Mouse (Mus musculus) G1E (cell line): Measurements from ENCODE around the gene Safb2. TPM values are rescaled to one million over a fixed set of nuclear protein-coding genes. Genes with fewer than 3 reads are reported as not detected.
A peak's percentile ranks its signal among the peaks of the same experiment; 100 is the strongest.

Source experiments
- ATAC-seq: 2 replicates; pipeline ENCODE4 v1.8.0; 2016; ENCODE audit warnings: mild to moderate bottlenecking; ENCODE audit not compliant: insufficient number of reproducible peaks, poor library complexity, low FRiP score, severe bottlenecking; ENCODE audit errors: extremely low read depth
- DNase-seq: peaks from one replicate; pipeline ENCODE4 v3.0.0; 2012; ENCODE audit warnings: low spot score
- H3K27me3 ChIP-seq: 2 replicates; pipeline ENCODE4 v1.6.1; 2012; ENCODE audit warnings: mild to moderate bottlenecking, low read length, inconsistent platforms; ENCODE audit not compliant: insufficient read depth
- H3K36me3 ChIP-seq: replicated peaks from 2 replicates; pipeline ENCODE3; 2012; ENCODE audit warnings: mild to moderate bottlenecking, inconsistent platforms
- H3K4me1 ChIP-seq: 2 replicates; pipeline ENCODE4 v1.6.1; 2012; ENCODE audit warnings: low read depth, low read length, inconsistent platforms, mixed read lengths; ENCODE audit not compliant: insufficient read depth
- H3K4me3 ChIP-seq: 2 replicates; pipeline ENCODE4 v1.5.1; 2012; ENCODE audit warnings: low read depth, mild to moderate bottlenecking, inconsistent platforms, low read length, moderate library complexity, mixed read lengths
- H3K9me3 ChIP-seq: replicated peaks from 2 replicates; pipeline ENCODE4 v1.6.1; 2012; ENCODE audit warnings: inconsistent platforms
- CTCF ChIP-seq: IDR thresholded peaks from 2 replicates; pipeline ENCODE4 v1.5.1; 2012; ENCODE audit warnings: low read depth, low read length, inconsistent platforms, mixed read lengths
- GATA1 ChIP-seq: IDR thresholded peaks from 2 replicates; pipeline ENCODE4 v1.6.1; 2012; ENCODE audit warnings: borderline replicate concordance, low read length, inconsistent platforms, mixed read lengths
- GATA2 ChIP-seq: IDR thresholded peaks from 2 replicates; pipeline ENCODE4 v1.6.1; 2012; ENCODE audit warnings: low read depth, low read length, inconsistent platforms, borderline replicate concordance
- POLR2AphosphoS5 ChIP-seq: IDR thresholded peaks from 2 replicates; pipeline ENCODE4 v1.6.1; 2012; ENCODE audit warnings: low read depth, low read length, inconsistent platforms; ENCODE audit not compliant: insufficient replicate concordance
- TAL1 ChIP-seq: conservative IDR thresholded peaks from 2 replicates; pipeline ENCODE4 v1.6.1; 2012; ENCODE audit warnings: low read depth, low read length, inconsistent platforms, mixed read lengths
- polyA plus RNA-seq: library from polyadenylated mRNA; stranded (reverse); fragments of >175 nt; gene quantifications from 2 replicates; pipeline ENCODE4 v1.2.3, GENCODE M21; 2012
- total RNA-seq, 2 experiments: library from RNA; stranded (forward) in 1 of 2; stranded (reverse) in 1 of 2; fragments of 200-1000 nt in 1 of 2; fragments of >200 nt in 1 of 2; fragmentation: Nextera tagmentation in 1 of 2; gene quantifications; 2 replicates each; pipeline ENCODE4 v1.2.3; 2014 to 2017

Safb2 gene
- total and polyA plus RNA-seq, 3 experiments: 78.2 to 209 (median 194) TPM

DNA sequence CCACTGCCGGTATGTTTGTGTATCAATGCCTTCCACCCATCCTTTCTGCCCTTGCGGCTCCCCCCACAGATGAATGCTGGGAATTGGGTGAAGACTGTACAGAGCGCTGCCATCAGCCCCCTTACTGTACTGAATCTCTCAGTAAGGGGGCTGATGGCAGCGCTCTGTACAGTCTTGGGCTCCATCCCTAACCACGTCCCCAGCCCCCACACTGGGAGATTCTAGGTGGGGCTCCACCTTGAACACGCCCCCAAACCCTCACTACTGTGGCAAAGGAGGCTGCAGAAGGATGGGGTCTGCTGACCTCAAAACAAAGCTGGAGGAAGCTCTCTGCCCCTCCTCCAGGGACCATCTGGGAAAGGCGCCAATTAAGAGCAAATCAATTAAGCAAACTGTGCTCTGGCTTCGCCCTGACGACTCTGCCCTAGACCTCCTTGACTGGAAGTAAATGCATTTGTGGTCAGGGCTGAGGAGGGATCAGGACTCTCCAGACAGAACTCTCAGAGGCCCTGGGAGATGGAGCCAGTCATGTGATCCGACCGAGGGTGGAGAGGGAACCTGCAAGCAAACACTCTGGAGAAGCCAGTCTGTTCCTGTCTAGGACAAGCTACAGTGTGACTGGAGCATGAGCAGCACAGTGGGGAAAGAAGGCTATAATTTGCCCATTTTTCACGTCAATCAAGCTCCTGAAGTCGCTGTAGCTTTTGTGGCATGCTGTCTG, 68.5 kb downstream of the Safb2 start:
- no peak overlapping the region for H3K4me3 ChIP-seq
- DNase-seq: no peak
- H3K9me3 ChIP-seq: peaks cover 26% of the 10 kb centered on the region
- H3K27me3 ChIP-seq: peaks cover 69% of the 10 kb centered on the region
- no peak for ATAC-seq
- peaks cover 14% of the 10 kb centered on the region for H3K4me1 ChIP-seq
- no peak for TF ChIP-seq POLR2AphosphoS5
- TF ChIP-seq CTCF: no peak
- no peaks in the 10 kb centered on the region for H3K36me3 ChIP-seq

DNA sequence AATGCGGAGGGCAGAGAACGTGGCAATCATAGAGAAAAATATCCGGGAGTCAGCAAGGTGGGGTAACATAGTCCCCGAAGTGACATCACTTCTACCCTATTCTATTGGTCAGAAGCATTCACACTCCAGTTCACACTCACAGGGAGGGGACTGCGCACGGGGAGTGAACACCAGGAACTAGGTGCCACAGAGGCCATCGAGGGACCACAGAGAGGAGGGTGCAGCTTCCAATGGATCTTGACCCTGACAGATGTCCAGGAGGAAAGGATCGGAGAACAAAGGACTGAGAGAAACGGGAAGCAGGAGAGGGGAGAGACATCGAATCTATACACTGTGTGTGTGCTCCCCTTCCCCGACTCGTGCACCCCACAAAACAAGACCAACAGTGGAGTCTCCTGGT, 69.5 kb downstream of the Safb2 start:
- DNase-seq (no peak), ATAC-seq (no peak)
- H3K9me3 ChIP-seq: peaks cover 35% of the 10 kb centered on the region
- peaks cover 69% of the 10 kb centered on the region for H3K27me3 ChIP-seq
- no peaks in the 10 kb centered on the region for H3K36me3 ChIP-seq
- TF ChIP-seq TAL1 (no peak), GATA2 (no peak), GATA1 (no peak), CTCF (no peak), POLR2AphosphoS5 (no peak)
- H3K4me1 ChIP-seq: peaks cover 14% of the 10 kb centered on the region
- no peak overlapping the region for H3K4me3 ChIP-seq

DNA sequence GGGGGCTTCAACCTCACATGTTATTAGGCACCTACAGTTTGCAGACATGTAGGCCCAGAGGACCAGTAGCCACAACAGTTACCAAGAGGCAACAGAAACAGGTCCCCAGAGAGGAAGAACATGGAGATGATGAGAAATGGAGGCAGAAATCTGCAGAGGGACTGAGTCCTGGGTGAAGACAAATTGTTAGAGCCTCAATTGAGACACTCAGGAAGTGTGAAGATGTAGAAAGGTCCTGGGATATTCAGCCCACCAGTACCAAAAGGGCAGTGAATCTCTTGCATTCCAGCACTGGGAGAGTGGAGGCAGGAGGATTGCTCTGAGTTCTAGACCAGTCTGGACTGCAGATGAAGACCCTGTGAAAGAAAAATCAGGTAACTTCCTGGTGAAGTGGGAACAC, 70.1 kb downstream of the Safb2 start:
- TF ChIP-seq GATA2 (no peak), POLR2AphosphoS5 (no peak)

DNA sequence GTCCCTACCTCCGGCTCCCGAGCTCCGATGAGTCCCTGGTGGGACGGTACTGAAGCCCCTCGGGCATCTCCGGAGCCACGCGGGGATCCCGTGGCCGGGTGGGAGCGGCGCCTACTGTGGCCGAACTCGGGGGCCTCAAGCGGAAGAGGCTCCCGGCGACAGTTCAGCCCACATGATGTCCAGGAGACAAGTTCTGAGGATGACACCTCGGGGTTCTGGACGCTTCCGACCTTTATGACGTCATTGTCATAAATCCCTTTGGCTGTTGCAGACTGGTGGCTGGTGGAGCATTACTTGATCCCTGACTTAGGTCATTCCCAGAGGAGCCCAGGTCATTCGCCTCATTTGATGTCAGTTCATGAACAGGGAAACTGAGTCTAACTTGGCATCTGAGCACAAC, 72.1 kb downstream of the Safb2 start, which contains the start of gene Znrf4:
Gene Znrf4 (minus strand): TSS at position 122 of the 400 bp plus-strand sequence.
- peaks cover 37% of the 10 kb centered on the region for H3K9me3 ChIP-seq
- peaks cover 59% of the 10 kb centered on the region for H3K27me3 ChIP-seq
- H3K4me3 ChIP-seq: peak within 1 kb of the TSS; percentile 51
- peaks cover 35% of the 10 kb centered on the region for H3K4me1 ChIP-seq
- DNase-seq (no peak), ATAC-seq (no peak)
- H3K36me3 ChIP-seq: no peaks in the 10 kb centered on the region
- TF ChIP-seq GATA1 (no peak), TAL1 (no peak)

More for the DNA sequence above, 70.1 kb downstream of the Safb2 start:
- peaks cover 65% of the 10 kb centered on the region for H3K27me3 ChIP-seq
- DNase-seq (no peak), ATAC-seq (no peak)
- no peak overlapping the region for H3K4me3 ChIP-seq
- H3K9me3 ChIP-seq: peaks cover 35% of the 10 kb centered on the region
- H3K36me3 ChIP-seq: no peaks in the 10 kb centered on the region
- peaks cover 18% of the 10 kb centered on the region for H3K4me1 ChIP-seq

DNA sequence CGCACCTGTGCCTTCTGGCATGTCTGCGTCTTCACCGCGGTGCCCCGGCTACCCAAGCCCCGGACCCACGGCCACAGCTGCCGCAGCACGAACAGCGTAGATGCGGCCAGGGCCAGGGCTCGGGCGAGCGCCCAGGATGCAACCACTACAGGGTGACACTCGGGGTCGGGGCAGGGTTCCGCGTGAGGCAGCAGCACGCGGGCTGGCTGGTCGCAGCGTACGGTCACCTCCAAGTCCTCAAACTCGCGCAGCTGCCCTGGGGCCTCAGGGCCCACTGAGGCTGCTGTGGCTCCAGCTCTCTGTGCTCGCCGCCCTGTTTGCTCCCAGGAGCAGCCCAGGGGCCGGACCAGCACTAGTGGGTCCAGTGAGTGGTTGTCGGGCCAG, 72.7 kb downstream of the Safb2 start:
- ATAC-seq: no peak
- H3K4me1 ChIP-seq: peaks cover 41% of the 10 kb centered on the region
- H3K9me3 ChIP-seq: peaks cover 39% of the 10 kb centered on the region
- no peaks in the 10 kb centered on the region for H3K36me3 ChIP-seq
- peak overlapping the region; percentile 51 for H3K4me3 ChIP-seq
- H3K27me3 ChIP-seq: peaks cover 56% of the 10 kb centered on the region
- no peak for DNase-seq
- no peak for TF ChIP-seq TAL1
- no peak for TF ChIP-seq CTCF
- no peak for TF ChIP-seq GATA2
- no peak for TF ChIP-seq GATA1
- TF ChIP-seq POLR2AphosphoS5: no peak

DNA sequence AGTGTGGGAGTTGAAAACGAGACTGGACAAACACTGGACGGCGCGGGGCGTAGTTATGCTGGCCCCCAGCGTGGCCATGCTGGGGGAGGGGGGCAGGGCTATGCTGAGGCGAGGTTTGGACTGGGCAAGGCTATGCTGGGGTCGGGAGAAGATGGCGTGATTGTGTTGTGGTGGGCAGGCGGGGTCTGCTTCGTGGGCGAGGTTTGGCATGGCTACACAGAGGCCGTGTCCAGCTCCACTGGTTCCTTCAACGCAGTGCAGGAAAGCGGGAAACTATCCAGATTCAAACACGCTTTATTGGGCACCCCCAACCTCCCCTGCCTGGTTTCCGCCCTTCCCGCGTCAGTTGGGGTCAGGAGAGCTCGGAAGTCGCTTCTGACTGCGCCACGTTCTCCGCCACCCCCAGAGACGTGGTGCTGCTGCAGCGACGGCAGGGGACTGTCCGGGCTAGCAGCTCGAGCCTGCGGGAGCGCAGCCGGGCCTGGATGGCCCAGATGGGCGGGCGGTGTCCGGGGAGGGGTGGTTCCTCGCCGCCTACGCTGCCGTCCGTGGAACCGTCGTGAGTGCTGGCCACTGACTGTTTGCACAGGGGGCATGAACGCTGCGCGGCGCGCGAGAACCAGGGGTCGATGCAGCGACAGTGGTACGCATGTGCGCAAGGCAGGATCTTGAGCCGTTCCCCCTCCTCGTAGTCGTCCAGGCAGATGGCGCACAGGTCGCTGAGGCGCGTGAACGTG, 73.2 kb downstream of the Safb2 start:
- Histone ChIP-seq H3K9me3 (peaks cover 37% of the 10 kb centered on the region), H3K4me3 (peak overlapping the region; percentile 51), H3K36me3 (no peaks in the 10 kb centered on the region), H3K27me3 (peaks cover 55% of the 10 kb centered on the region), H3K4me1 (peaks cover 44% of the 10 kb centered on the region)
- TF ChIP-seq CTCF (no peak), GATA1 (no peak)
- DNase-seq (no peak), ATAC-seq (no peak)

Other genes with a start within 250 kb of the Safb2 start
- gene Ptprs, start 108.1 kb downstream of the Safb2 start, total RNA-seq (2014; fragmentation: Nextera tagmentation): 70.5 and 77.2 TPM in 2 replicates
- 16.4 and 16.7 TPM in 2 replicates for gene Ptprs, start 108.1 kb downstream of the Safb2 start, total RNA-seq (2017)
- gene Ptprs, start 108.1 kb downstream of the Safb2 start, polyA plus RNA-seq: 83.6 and 90.8 TPM in 2 replicates
- not detected in 2 replicates for gene Znrf4, start 72.2 kb downstream of the Safb2 start, total RNA-seq (2014; fragmentation: Nextera tagmentation)
- 0.17 TPM in 1 of 2 replicates, not detected in the other for gene Znrf4, start 72.2 kb downstream of the Safb2 start, total RNA-seq (2017)
- not detected in 2 replicates for gene Znrf4, start 72.2 kb downstream of the Safb2 start, polyA plus RNA-seq
- gene Gm20219, start 30.2 kb downstream of the Safb2 start, total RNA-seq (2014; fragmentation: Nextera tagmentation): 4.4 and 6.5 TPM in 2 replicates
- 0.38 and 0.41 TPM in 2 replicates for gene Gm20219, start 30.2 kb downstream of the Safb2 start, total RNA-seq (2017)
- gene Gm20219, start 30.2 kb downstream of the Safb2 start, polyA plus RNA-seq: 0.69 and 1.0 TPM in 2 replicates
- 67.0 and 76.5 TPM in 2 replicates for gene Safb, start 240 bp upstream of the Safb2 start, total RNA-seq (2014; fragmentation: Nextera tagmentation)
- 85.0 and 121 TPM in 2 replicates for gene Safb, start 240 bp upstream of the Safb2 start, total RNA-seq (2017)
- gene Safb, start 240 bp upstream of the Safb2 start, polyA plus RNA-seq: 151 and 154 TPM in 2 replicates
- 42.8 and 61.4 TPM in 2 replicates for gene 2410015M20Rik, start 25.2 kb upstream of the Safb2 start, total RNA-seq (2014; fragmentation: Nextera tagmentation)
- 101 and 133 TPM in 2 replicates for gene 2410015M20Rik, start 25.2 kb upstream of the Safb2 start, total RNA-seq (2017)
- 278 and 377 TPM in 2 replicates for gene 2410015M20Rik, start 25.2 kb upstream of the Safb2 start, polyA plus RNA-seq
- gene Rpl36, start 28.8 kb upstream of the Safb2 start, total RNA-seq (2014; fragmentation: Nextera tagmentation): 1,715 and 1,885 TPM in 2 replicates
- gene Rpl36, start 28.8 kb upstream of the Safb2 start, total RNA-seq (2017): 2,574 and 3,073 TPM in 2 replicates
- gene Rpl36, start 28.8 kb upstream of the Safb2 start, polyA plus RNA-seq: 9,624 and 13,197 TPM in 2 replicates
- gene Lonp1, start 42.3 kb upstream of the Safb2 start, total RNA-seq (2014; fragmentation: Nextera tagmentation): 67.8 and 74.4 TPM in 2 replicates
- gene Lonp1, start 42.3 kb upstream of the Safb2 start, total RNA-seq (2017): 101 and 103 TPM in 2 replicates
- gene Lonp1, start 42.3 kb upstream of the Safb2 start, polyA plus RNA-seq: 174 and 182 TPM in 2 replicates
- not detected in 2 replicates for gene Catsperd, start 43.6 kb upstream of the Safb2 start, total RNA-seq (2014; fragmentation: Nextera tagmentation)
- gene Catsperd, start 43.6 kb upstream of the Safb2 start, total RNA-seq (2017): 0.17 TPM in 1 of 2 replicates, not detected in the other
- gene Catsperd, start 43.6 kb upstream of the Safb2 start, polyA plus RNA-seq: not detected in 2 replicates
- gene Ranbp3, start 88.7 kb upstream of the Safb2 start, total RNA-seq (2014; fragmentation: Nextera tagmentation): 39.4 and 54.7 TPM in 2 replicates
- 70.5 and 83.3 TPM in 2 replicates for gene Ranbp3, start 88.7 kb upstream of the Safb2 start, total RNA-seq (2017)
- 142 and 143 TPM in 2 replicates for gene Ranbp3, start 88.7 kb upstream of the Safb2 start, polyA plus RNA-seq
- gene Ndufa11, start 133.2 kb upstream of the Safb2 start, total RNA-seq (2014; fragmentation: Nextera tagmentation): 60.5 and 74.9 TPM in 2 replicates
- gene Ndufa11, start 133.2 kb upstream of the Safb2 start, total RNA-seq (2017): 186 and 247 TPM in 2 replicates
- gene Ndufa11, start 133.2 kb upstream of the Safb2 start, polyA plus RNA-seq: 270 and 319 TPM in 2 replicates
- 32.0 and 46.9 TPM in 2 replicates for gene Vmac, start 133.4 kb upstream of the Safb2 start, total RNA-seq (2014; fragmentation: Nextera tagmentation)
- gene Vmac, start 133.4 kb upstream of the Safb2 start, total RNA-seq (2017): 9.4 and 10.3 TPM in 2 replicates
- gene Vmac, start 133.4 kb upstream of the Safb2 start, polyA plus RNA-seq: 12.9 and 16.3 TPM in 2 replicates
- gene Nrtn, start 172.9 kb upstream of the Safb2 start, total RNA-seq (2014; fragmentation: Nextera tagmentation): not detected in 2 replicates
- not detected in 2 replicates for gene Nrtn, start 172.9 kb upstream of the Safb2 start, total RNA-seq (2017)
- not detected in 2 replicates for gene Nrtn, start 172.9 kb upstream of the Safb2 start, polyA plus RNA-seq
- gene Dus3l, start 180.2 kb upstream of the Safb2 start, total RNA-seq (2014; fragmentation: Nextera tagmentation): 8.7 and 12.0 TPM in 2 replicates
- 12.4 and 15.0 TPM in 2 replicates for gene Dus3l, start 180.2 kb upstream of the Safb2 start, total RNA-seq (2017)
- gene Dus3l, start 180.2 kb upstream of the Safb2 start, polyA plus RNA-seq: 52.5 and 57.1 TPM in 2 replicates
- gene Prr22, start 185.7 kb upstream of the Safb2 start, total RNA-seq (2014; fragmentation: Nextera tagmentation): not detected in 2 replicates
- gene Prr22, start 185.7 kb upstream of the Safb2 start, total RNA-seq (2017): 0.17 and 0.22 TPM in 2 replicates
- gene Prr22, start 185.7 kb upstream of the Safb2 start, polyA plus RNA-seq: 3.5 and 5.0 TPM in 2 replicates
- 21.4 and 27.9 TPM in 2 replicates for gene Rfx2, start 246.4 kb upstream of the Safb2 start, total RNA-seq (2014; fragmentation: Nextera tagmentation)
- gene Rfx2, start 246.4 kb upstream of the Safb2 start, total RNA-seq (2017): 3.9 and 4.1 TPM in 2 replicates
- gene Rfx2, start 246.4 kb upstream of the Safb2 start, polyA plus RNA-seq: 36.4 and 38.2 TPM in 2 replicates